Mouse (Mus musculus): Measurements from ENCODE around the gene Foxo3.

Foxo3 gene

GRCm38 (mm10) chr10:42134759-42135702 lies 141.5 kb downstream of the Foxo3 start:
- in situ Hi-C loops (cut with MboI, MseI), result no loop called here

Data from regulatory T cell (primary cell).